Mouse (Mus musculus) bone marrow, adult 2 months (tissue): ENCODE results near the gene Clec2e. TPM values are rescaled to one million over a fixed set of nuclear protein-coding genes. Genes with fewer than 3 reads are reported as not detected.
A peak's percentile ranks its signal among the peaks of the same experiment; 100 is the strongest.

Experiments
- H3K27ac ChIP-seq: fragments of 200-500 bp; 2 replicates; pipeline ENCODE4 v1.5.1; 2012; ENCODE audit warnings: low read depth, mild to moderate bottlenecking, control low read depth, inconsistent platforms, low read length; ENCODE audit not compliant: control insufficient read depth, poor library complexity, insufficient read depth
- H3K4me1 ChIP-seq: fragments of 200-500 bp; 2 replicates; pipeline ENCODE4 v1.6.1; 2011; ENCODE audit warnings: low read length; ENCODE audit not compliant: control insufficient read depth, insufficient read depth
- H3K4me3 ChIP-seq: fragments of 200-500 bp; replicated peaks from 2 replicates; pipeline ENCODE3; 2011; ENCODE audit warnings: mild to moderate bottlenecking, low read depth, low read length, control low read depth; ENCODE audit not compliant: control insufficient read depth
- CTCF ChIP-seq: fragments of 200-500 bp; IDR thresholded peaks from 2 replicates; pipeline ENCODE4 v1.5.1; 2011; ENCODE audit warnings: low read length, control low read depth; ENCODE audit not compliant: control insufficient read depth, insufficient read depth
- POLR2A ChIP-seq: fragments of 200-500 bp; IDR thresholded peaks from 2 replicates; pipeline ENCODE4 v1.6.1; 2011; ENCODE audit warnings: low read depth, mild to moderate bottlenecking, control low read depth, low read length, borderline replicate concordance; ENCODE audit not compliant: control insufficient read depth
- WGBS: fragments of 180-500 bp; shearing (Covaris S2); methylation state at CpG from one replicate; pipeline ENCODE4 v1.1.7; 2018; 5-methylcytosine and 5-hydroxymethylcytosine counted together
- polyA plus RNA-seq: library from polyadenylated mRNA; stranded (reverse); fragments of >200 nt; gene quantifications from 2 replicates; pipeline ENCODE4 v1.2.4, GENCODE M21; 2011; ENCODE audit warnings: low replicate concordance; ENCODE audit not compliant: missing spikeins, insufficient read depth, insufficient read length

Gene Clec2e
- polyA plus RNA-seq, 1 experiment: 0.75 TPM

DNA sequence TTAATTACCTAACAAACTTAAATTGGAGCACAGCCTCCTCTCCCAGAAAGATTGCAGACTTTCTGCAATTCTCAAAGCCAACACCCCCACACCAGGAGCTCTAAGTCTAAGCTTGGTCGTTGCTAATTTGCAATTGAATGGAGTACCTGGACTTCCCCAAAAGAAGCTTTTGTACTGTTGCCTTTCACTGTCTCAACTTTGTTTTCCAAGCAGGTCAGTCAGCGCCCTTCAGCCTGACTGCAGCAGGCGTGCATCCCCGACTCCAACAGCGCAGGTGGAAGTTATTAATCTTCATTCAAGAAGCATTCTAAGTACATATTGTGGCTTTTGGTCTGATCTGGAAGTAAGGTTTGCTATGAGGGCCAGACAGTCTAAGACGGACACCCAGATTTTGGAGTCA, 15.6 kb downstream of the Clec2e start:
- Histone ChIP-seq H3K27ac (no peak overlapping the region), H3K4me3 (no peak overlapping the region)
- WGBS: 86% methylated on average over 6 of the region's 6 CpGs

DNA sequence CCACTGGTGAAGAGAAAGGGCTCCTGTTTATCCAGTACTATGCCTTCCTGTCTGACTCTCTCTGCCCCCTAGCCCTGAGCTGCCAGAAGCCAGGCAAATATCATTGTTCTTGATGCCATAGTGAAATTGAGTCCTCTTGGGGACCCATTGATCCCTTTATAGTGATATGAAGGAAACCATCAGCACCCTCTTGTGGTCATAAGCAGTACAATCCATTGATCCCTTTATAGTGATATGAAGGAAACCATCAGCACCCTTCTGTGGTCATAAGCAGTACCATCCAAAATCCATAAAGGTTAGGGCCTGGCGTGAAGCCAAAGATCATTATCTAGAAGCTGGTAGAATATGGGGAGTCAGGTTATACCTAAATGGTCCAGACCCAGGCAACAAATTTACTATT, 33.7 kb downstream of the Clec2e start:
- 43% methylated on average over 1 of the region's 1 CpGs for WGBS
- no peak overlapping the region for H3K27ac ChIP-seq
- no peaks in the 10 kb centered on the region; the same call in 1 of the 2 replicates for H3K4me1 ChIP-seq
- TF ChIP-seq CTCF: 0 out of 2 replicates have a peak, but pooled peaks have one; percentile 6
- TF ChIP-seq POLR2A: no peak
- H3K4me3 ChIP-seq: no peak overlapping the region

More for the DNA sequence above, 15.6 kb downstream of the Clec2e start:
- no peak for TF ChIP-seq POLR2A
- TF ChIP-seq CTCF: no peak
- no peaks in the 10 kb centered on the region; the same call in 1 of the 2 replicates for H3K4me1 ChIP-seq

DNA sequence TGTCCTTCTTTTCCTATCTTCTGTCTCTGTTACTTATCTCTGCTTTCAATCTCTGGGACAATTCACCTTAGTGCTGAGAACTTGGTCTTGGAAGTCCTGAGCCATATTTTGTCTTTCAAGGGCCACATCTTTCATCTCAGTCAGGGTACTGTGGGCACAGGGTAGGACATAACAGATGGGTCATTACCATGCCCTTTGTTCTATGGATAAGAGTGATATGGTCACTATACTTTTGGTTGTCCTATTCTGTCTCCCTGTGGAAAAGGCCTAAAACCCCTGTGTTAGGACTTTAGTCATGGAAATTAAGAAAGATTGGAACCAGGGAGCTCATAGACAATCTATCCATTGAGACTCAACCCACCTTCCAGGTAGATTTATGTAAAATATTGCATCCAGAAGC, 34.2 kb downstream of the Clec2e start:
- Histone ChIP-seq H3K4me3 (no peak overlapping the region), H3K4me1 (no peaks in the 10 kb centered on the region; the same call in 1 of the 2 replicates), H3K27ac (no peak overlapping the region)
- TF ChIP-seq POLR2A: no peak
- TF ChIP-seq CTCF: no peak

DNA sequence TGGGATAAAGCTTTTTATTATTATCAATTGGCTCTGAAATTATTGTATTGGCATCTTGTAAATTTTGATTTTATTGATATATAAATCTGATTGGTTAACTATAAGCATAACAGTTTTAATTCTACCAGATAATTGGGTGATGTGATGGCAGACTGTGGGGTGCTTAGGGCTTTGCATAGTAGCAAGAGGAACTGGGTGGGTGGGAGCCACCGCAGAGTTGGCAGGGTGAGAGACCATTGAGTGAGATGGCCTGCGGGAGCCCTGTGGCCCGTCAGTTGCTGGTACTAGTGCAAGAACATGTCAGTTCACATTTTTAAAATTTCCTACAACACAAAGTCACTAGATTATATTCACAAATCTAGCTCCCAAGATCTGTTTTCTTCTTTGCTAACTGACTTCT, 34.9 kb downstream of the Clec2e start:
- WGBS: 16% methylated on average over 3 of the region's 3 CpGs
- Histone ChIP-seq H3K4me1 (no peaks in the 10 kb centered on the region; the same call in 1 of the 2 replicates), H3K4me3 (no peak overlapping the region), H3K27ac (no peak overlapping the region)
- no peak for TF ChIP-seq CTCF
- TF ChIP-seq POLR2A: no peak

DNA sequence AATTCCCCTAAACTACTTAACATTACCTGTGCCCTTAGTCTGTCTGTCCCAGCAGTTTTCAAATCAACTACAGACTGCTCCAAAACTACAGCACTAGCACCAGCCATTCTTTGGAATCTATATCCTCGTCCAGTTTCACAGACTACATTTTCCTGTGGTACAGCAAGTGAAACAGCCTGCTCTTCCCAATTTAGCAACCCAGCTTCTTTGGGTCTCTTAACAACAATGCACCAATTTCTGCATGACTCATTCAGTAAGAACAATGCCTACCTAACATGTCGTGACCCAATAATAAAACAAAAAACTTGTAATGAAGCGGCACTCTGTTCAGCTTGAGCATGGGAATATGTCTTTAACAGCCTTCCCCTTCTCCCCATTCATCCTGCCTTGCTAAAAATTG, 35.3 kb downstream of the Clec2e start:
- 36% methylated on average over 3 of the region's 3 CpGs for WGBS
- TF ChIP-seq POLR2A: no peak
- TF ChIP-seq CTCF: no peak

DNA sequence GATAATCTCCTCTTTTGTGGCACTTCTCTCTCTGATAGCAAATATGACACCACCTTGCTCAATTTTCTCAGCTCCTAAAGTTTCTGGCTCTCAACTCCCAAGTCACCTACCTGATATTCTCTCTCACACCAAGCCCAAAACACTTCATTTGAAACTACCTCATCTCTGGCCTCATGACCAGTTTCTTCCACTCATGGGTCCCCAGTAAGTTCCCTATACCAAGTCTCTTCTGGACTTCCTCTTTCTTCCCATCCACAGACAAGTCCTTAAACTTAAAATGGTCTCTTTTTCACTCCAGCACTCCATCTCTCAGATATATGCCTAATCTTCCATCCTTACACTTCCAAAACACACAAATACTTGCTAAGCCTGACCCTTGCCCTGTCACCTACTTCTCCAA, 42.7 kb downstream of the Clec2e start:
- Histone ChIP-seq H3K27ac (no peak overlapping the region), H3K4me1 (no peaks in the 10 kb centered on the region), H3K4me3 (no peak overlapping the region)
- TF ChIP-seq CTCF (no peak), POLR2A (no peak)

More for the DNA sequence above, 35.3 kb downstream of the Clec2e start:
- no peak overlapping the region for H3K4me3 ChIP-seq
- no peaks in the 10 kb centered on the region; the same call in 1 of the 2 replicates for H3K4me1 ChIP-seq
- no peak overlapping the region for H3K27ac ChIP-seq

DNA sequence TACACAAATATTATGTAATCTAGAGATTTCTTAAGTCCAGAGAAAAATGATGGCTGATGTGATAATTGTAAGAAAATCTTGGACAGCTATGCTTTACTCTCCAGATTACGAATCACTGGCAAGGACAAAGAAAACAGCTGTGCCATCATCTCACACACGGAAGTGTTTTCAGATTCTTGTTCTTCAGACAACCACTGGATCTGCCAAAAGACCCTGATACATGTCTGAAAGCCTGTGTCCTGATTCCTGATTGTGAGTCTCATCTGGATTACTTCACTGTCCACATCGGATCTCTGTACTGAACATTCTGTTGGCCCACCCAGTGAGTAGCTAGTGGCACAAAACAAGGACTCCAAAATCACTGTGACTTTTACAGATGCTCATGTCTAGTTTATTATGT, 44.5 kb downstream of the Clec2e start:
- TF ChIP-seq POLR2A: no peak
- no peak for TF ChIP-seq CTCF
- no peaks in the 10 kb centered on the region for H3K4me1 ChIP-seq
- H3K27ac ChIP-seq: no peak overlapping the region
- 80% methylated on average over 3 of the region's 3 CpGs for WGBS
- H3K4me3 ChIP-seq: no peak overlapping the region

DNA sequence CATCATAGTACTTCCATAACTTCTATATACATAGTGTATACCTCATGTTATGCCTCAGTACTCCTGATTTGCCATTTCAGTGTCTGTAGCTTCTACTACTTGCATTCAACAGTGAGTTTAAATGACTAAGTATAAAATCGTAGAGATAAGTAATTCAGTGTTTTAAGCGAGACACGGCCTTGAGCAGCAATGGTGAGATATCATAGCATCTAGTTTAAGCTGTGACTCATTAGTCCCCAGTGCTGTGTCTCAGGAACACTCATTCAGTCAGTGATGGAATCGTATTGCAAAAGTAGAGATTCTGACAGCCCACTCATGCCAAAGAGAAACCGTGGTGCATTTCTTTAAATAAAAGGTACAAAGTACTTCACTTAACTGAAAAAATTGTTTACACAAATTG, 49.0 kb downstream of the Clec2e start:
- Histone ChIP-seq H3K4me1 (no peaks in the 10 kb centered on the region; the same call in 1 of the 2 replicates), H3K27ac (no peak overlapping the region), H3K4me3 (no peak overlapping the region)
- WGBS: 51% methylated on average over 5 of the region's 5 CpGs
- TF ChIP-seq POLR2A: no peak
- TF ChIP-seq CTCF: no peak

DNA sequence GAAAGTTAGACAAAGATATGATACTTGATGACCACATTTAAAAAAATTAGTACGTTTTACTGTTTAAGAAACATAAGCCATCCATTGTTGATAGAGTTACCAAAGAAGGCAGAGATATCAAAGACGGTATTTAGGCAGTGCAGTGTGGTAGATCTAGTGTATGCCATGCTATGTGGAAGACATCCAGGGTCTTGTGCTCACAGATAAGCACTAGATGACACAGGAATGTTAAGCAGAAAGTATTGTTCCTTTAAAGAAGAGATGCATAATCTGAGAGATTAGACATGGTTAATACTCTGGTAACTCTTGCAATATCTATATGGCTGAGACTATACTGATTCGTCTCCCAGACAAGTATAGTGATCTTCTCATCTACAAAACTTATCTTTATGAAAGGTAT, 49.6 kb downstream of the Clec2e start:
- Histone ChIP-seq H3K4me1 (no peaks in the 10 kb centered on the region; the same call in 1 of the 2 replicates), H3K27ac (no peak overlapping the region), H3K4me3 (no peak overlapping the region)
- WGBS: 56% methylated on average over 3 of the region's 3 CpGs
- TF ChIP-seq POLR2A (no peak), CTCF (no peak)
